In genomic region chr8:116814118-116814851, GRCm38 (mm10) we compare ENCODE assay signal across 8 mouse cellular contexts.
DNase-seq lines count a peak whose midpoint lies in the region; ATAC-seq and TF ChIP-seq lines count a peak whose summit lies in the region.

No protein-coding gene starts in this region.

- TF ChIP-seq EP300 in heart, postnatal 0 days (IDR thresholded peaks at IDR 0.05; ENCODE audit: low read depth): no peak

- peaks cover 7% of the 10 kb centered on the region for H3K4me1 ChIP-seq in heart, postnatal 0 days (ENCODE audit: control insufficient read depth, insufficient read depth)

- H3K4me2 ChIP-seq in heart, postnatal 0 days (ENCODE audit: low read depth, low read length): peak overlapping the region; percentile 34

- H3K9me3 ChIP-seq in heart, postnatal 0 days (replicated peaks; ENCODE audit: control insufficient read depth, low read length): no peaks in the 10 kb centered on the region

- H3K9ac ChIP-seq in heart, postnatal 0 days (replicated peaks; ENCODE audit: low read depth, low read length): no peak overlapping the region

- H3K36me3 ChIP-seq in heart, postnatal 0 days (replicated peaks; ENCODE audit: control insufficient read depth, insufficient read depth, low read length): no peaks in the 10 kb centered on the region

- H3K4me3 ChIP-seq in heart, postnatal 0 days (ENCODE audit: low read depth, low read length): 0 out of 2 replicates have a peak overlapping the region, but pooled peaks have one; percentile 13

- ATAC-seq in heart, postnatal 0 days (ENCODE audit: insufficient read depth, low read depth): peak; percentile 83

- H3K27me3 ChIP-seq in heart, postnatal 0 days (ENCODE audit: control insufficient read depth, insufficient read depth, low read length): no peaks in the 10 kb centered on the region

- 22% methylated on average over 10 of the region's 10 CpGs for WGBS in heart, postnatal 0 days

- H3K27ac ChIP-seq in heart, postnatal 0 days (ENCODE audit: low read depth): peak overlapping the region; percentile 50

- peak; percentile 14 to 28 for DNase-seq in layer of hippocampus, postnatal 10 days (ENCODE audit: low spot score in 2 of 2)
- DNase-seq in layer of hippocampus, adult 11-12 months (ENCODE audit: low spot score): no peak
- peak; percentile 53 to 85 for DNase-seq in adrenal gland, adult (ENCODE audit: inconsistent age in 2 of 2, low spot score in 1 of 2)
- DNase-seq in embryo, embryonic 11 days: peak; percentile 17
- peak; percentile 69 for DNase-seq in heart, postnatal 0 days (ENCODE audit: low spot score)
- DNase-seq in lung, adult 18-20 months: peak; percentile 61 to 67
- DNase-seq in urinary bladder, postnatal 36 days (ENCODE audit: low spot score in 2 of 2): peak; percentile 10 to 68
- no peak for DNase-seq in natural killer cell, adult 2 months (ENCODE audit: low spot score in 2 of 2)

- TF ChIP-seq CTCF in heart, postnatal 0 days (IDR thresholded peaks at IDR 0.05; ENCODE audit: low read depth): no peak

Comparison
In these comparisons a context has a peak if more than half of its experiments do, and no peak if none do; other contexts are left out.
1. DNase-seq: peak in layer of hippocampus, postnatal 10 days (2 of 2), adrenal gland, adult (2 of 2), embryo, embryonic 11 days (single experiment), heart, postnatal 0 days (single experiment), lung, adult 18-20 months (2 of 2) and urinary bladder, postnatal 36 days (2 of 2); none in layer of hippocampus, adult 11-12 months (single experiment) and natural killer cell, adult 2 months (0 of 2).